Mouse (Mus musculus): ENCODE results near the gene Rbm11. TPM values are rescaled to one million over a fixed set of nuclear protein-coding genes. Genes with fewer than 3 reads are reported as not detected.

The Rbm11 gene
- polyA plus RNA-seq, 1 experiment from 2014 or later, result 0.48 TPM

DNA sequence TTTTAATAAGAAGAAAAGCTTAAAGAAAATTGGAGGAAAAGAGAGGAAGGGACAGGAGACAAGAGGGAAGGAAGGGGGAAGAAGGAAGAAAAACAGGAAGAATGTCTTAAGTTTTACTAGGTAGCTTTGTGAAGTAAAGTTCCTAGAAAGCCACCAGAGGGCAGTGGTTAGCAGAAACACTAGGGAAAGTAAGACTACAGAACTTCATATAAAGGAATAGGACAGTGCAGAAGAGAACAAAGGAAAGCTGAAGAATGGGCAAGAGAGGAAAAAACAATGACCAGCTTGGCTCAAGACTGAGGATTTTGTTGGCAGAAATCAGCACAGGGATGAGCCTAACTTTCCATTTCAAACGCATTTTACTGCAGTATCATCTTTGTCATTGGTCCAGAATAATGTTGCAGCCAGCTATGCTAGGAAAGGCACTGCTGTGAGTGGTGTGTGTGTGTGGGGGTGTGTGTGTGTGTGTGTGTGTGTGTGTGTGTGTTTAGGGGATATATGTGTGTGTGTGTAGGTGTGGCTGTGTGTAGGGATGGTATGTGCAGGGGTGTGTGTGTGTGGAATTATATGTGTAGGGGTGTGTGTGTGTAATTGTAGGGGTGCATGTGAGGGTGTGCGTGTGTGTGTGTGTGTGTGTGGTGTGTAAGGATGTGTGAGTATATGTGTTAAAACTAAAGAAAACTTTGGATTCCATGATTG is 25.2 kb downstream of the Rbm11 start:
- Histone ChIP-seq H3K9me3 (ENCODE audit: control insufficient read depth, low read length) (no peaks in the 10 kb centered on the region), H3K9ac (ENCODE audit: low read length) (no peak overlapping the region), H3K4me3 (ENCODE audit: low read length) (no peak overlapping the region), H3K27ac (ENCODE audit: low read length) (no peak overlapping the region), H3K36me3 (ENCODE audit: control insufficient read depth, insufficient read depth, low read length) (no peaks in the 10 kb centered on the region), H3K4me2 (ENCODE audit: low read depth, low read length) (no peak overlapping the region), H3K27me3 (ENCODE audit: control insufficient read depth, insufficient read depth, low read depth, low read length) (no peaks in the 10 kb centered on the region), H3K4me1 (replicated peaks; ENCODE audit: control insufficient read depth, insufficient read depth, low read length) (no peaks in the 10 kb centered on the region)
- no peak for ATAC-seq (ENCODE audit: low read depth)
- 76% methylated on average over 2 of the region's 2 CpGs for WGBS

DNA sequence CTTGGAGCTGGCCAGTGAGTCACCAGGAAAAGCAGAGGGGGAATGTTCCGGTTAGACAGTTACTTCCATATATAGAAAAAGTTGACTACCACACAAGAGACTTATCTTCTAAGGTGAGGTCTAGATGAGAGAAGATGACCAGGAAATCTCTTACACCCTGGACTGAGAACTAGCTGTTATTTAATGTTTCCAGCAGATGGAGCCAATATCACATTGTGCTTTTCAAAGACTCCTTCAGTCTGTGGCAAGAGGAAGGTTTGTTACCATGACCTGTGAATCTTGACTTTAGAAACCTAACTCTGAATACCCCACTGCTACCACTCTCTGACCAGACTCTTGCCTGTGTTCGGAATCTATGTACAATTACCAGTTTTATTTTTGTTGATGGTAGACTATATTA is 35.2 kb downstream of the Rbm11 start:
- Histone ChIP-seq H3K4me1 (replicated peaks; ENCODE audit: control insufficient read depth, insufficient read depth, low read length) (no peaks in the 10 kb centered on the region), H3K36me3 (ENCODE audit: control insufficient read depth, insufficient read depth, low read length) (no peaks in the 10 kb centered on the region), H3K27ac (ENCODE audit: low read length) (no peak overlapping the region), H3K4me2 (ENCODE audit: low read depth, low read length) (no peak overlapping the region), H3K9me3 (ENCODE audit: control insufficient read depth, low read length) (no peaks in the 10 kb centered on the region), H3K4me3 (ENCODE audit: low read length) (no peak overlapping the region), H3K9ac (ENCODE audit: low read length) (no peak overlapping the region), H3K27me3 (ENCODE audit: control insufficient read depth, insufficient read depth, low read depth, low read length) (no peaks in the 10 kb centered on the region)
- 81% methylated on average over 2 of the region's 2 CpGs for WGBS
- no peak for ATAC-seq (ENCODE audit: low read depth)

Other genes starting within 250 kb of the Rbm11 start
- not detected in 2 replicates for gene Lipi, start 6.8 kb upstream of the Rbm11 start, polyA plus RNA-seq (2015; fragmentation: Nextera tagmentation; extraction: Ambion mirVana)
- 31.4 and 32.5 TPM in 2 replicates for gene Hspa13, start 174.3 kb downstream of the Rbm11 start, polyA plus RNA-seq (2015; fragmentation: Nextera tagmentation; extraction: Ambion mirVana)

Measured in lung, embryonic 16.5 days (tissue).